Mouse (Mus musculus): Measurements from ENCODE around the gene Gm28035. TPM values are rescaled to one million over a fixed set of nuclear protein-coding genes. Genes with fewer than 3 reads are reported as not detected.

Gene Gm28035
- total RNA-seq (2021): 0.63 and 1.7 TPM in 2 replicates
- long read RNA-seq, experiment 1, partial matches to known transcripts: 4 of 6 reads
- long read RNA-seq, experiment 1, other reads (novel, unspliced or antisense): 2 of 6 reads
- long read RNA-seq, experiment 2, partial matches to known transcripts: 0 of 3 reads
- long read RNA-seq, experiment 2, other reads (novel, unspliced or antisense): 3 of 3 reads

- no peak for DNase-seq
Observed at GRCm38 (mm10) chr2:30240267-30240666, at the start of gene Gm28035. Gene Gm28035 (plus strand): TSS chr2:30240567.

- DNase-seq: no peak
Observed at GRCm38 (mm10) chr2:30191790-30192580, 48.4 kb upstream of the Gm28035 start.

DNA sequence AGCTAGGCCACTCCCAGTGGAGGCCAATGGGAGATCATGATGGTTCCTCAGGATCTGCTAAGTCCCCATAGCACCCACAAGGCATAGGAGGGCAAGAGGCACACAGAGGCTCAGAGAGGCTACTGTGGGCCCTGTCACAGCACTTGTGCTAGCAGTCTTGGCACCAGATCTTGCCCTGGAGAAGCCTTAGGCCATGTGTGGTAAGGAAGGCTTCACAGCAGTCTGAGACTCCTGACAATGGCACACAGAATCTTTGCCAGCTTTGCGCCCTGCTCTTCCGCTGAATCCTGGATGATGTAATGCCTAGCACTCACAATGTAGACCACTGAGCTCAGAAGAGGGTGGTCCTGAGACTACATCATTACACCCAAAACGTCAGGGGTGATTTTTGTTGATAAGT is 45.7 kb upstream of the Gm28035 start:
- DNase-seq: no peak

DNA sequence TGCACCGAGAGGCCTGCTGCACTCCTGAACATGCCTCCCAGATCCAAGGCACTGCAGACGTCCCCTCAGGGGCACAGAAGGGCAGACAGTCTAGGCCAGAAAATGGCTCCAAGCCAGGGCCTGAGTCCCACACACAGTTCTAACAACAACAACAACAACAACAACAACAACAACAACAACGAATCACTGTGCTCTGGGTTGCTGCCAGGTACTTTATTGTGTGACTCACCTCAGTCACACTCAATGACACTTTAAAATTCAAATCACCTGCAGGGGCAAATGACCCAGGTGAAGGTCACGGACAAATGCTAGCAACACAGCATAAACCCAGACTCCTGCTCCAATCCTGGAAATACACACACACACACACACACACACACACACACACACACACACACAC is 42.3 kb upstream of the Gm28035 start:
- DNase-seq: no peak

DNA sequence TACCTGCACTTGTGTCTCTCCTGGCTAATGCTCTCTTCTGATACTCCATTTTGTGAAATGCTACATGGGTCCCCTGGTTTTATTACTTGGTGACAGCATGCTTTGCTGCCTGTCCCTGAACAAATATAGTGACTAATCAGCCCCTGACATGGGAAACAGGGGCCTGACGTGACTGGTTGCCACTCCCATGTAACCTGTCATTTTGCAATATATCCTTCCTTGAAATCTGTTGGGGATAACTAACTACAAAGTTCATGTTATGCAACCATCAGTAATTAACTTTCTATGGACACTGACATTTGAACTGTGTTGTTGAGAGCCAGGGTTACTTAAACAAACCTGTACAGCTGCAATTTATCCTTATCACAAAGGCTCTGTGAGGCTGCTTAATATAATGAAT is 40.4 kb upstream of the Gm28035 start:
- peak; percentile 33 for DNase-seq

- DNase-seq: no peak
Observed at GRCm38 (mm10) chr2:30200388-30200925, 39.9 kb upstream of the Gm28035 start.

DNA sequence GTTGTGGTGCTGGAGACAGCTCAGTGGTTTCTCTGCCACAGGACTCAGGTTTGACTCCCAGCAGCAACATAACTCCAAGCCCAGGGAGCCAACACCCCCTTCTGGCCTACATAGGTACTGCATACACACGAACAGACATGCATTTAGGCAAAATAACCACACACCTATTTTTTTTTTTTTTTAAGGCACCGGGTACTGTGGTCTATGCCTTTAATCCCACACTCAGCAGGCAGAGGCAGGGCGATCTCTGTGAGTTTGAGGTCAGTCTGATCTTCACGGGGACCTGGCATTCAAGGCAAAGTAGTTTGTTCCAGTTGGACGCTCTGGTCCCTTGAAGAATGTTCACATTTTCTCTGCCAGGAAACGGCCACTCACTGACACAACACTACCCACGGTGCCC is 36.9 kb upstream of the Gm28035 start:
- DNase-seq: peak; percentile 55

DNA sequence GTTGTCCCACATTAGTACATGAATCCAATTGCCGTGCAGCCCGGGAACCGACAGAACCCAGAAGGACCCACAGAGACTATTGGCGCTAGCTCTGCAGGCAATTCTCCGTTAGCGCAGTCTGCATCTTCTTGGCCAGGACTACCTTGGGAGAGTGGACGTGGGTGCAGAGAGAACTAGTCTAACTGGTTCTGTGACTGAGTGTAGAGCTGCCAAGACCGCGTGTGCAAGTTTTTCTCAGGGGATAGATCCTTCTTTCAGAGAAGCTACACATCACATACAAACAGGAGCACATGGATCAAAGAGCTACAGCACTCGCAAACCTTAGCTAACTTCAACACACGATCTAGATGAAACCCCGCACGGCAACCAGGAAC is 35.1 kb upstream of the Gm28035 start:
- peak; percentile 38 for DNase-seq

DNA sequence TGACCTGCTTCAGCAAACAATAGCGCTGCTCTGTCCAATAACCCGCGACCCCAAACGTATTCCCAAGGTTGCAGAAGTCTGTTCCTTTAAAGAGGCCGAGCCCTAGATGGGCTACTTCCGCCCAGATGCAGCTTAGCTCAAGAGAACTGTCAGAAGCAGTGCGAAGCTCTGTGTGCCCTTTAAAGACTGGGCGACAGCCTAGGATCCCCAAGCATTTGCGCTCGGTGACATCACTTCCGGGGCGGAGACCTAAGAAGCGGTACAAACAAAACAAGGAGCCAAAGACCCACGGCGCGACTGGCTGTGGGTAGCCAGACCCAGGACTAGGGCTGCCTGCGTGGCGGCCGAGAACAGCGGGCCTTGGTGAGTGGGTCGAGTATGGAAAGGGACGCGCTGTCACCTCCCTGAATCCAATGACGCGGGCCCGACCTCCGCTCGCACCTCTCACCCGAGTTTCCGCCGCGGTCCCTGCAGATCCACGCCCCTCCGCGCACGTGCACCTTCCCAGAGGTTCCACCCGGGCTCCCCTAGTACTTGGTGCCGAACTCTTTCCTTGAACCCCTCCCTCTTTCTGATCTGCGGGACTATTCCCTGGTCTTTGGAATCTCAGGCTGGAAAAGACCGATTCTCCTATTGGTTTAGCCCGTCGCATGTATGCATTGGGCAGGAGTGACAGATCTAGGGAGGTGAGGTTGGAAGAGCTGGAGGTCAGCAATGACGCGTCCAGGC is 34.6 kb upstream of the Gm28035 start, which contains the start of gene Kyat1:
TSS of gene Kyat1 (minus strand) at position 219 of the 729 bp plus-strand sequence.
- peak; percentile 96 for DNase-seq

GRCm38 (mm10) chr2:30207401-30207800 is 33.0 kb upstream of the Gm28035 start:
- no peak for DNase-seq

- no peak for DNase-seq
Observed at GRCm38 (mm10) chr2:30207886-30208285, 32.5 kb upstream of the Gm28035 start.

DNA sequence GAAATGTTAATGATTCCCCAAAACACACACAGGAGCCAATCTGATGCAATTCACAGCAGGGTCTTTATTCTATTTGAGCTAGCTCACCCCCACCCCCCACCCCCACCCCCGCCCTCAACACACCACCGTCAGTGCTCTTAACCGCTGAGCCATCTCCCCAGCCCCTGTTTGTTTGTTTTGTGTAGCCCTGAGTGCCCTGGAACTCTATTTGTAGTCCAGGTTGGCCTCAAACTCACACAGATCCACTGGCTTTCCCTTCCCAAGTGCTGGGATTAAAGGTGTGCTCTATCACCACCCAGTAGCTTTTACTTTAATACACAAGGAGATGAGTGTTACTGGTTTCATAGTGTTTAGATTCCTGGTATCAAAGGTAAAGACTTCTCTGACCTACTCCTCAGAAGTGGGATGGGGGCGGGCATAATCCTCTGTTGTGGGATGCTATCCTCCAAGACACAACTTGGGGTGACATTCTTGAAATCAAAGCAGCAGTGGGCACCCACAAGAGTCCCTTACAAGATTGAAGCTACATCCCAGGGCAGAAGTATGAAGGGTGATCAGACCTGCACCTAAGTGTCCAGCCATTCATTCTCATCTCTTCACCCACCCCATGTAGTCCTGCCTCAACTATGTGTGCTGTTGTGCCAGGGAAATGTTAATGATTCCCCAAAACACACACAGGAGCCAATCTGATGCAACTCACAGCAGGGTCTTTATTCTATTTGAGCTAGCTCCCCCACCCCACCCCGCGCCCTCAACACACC is 28.8 kb upstream of the Gm28035 start:
- no peak for DNase-seq

- DNase-seq: no peak
Observed at GRCm38 (mm10) chr2:30212169-30212545, 28.2 kb upstream of the Gm28035 start.

- peak; percentile 45 for DNase-seq
Observed at GRCm38 (mm10) chr2:30212951-30213350, 27.4 kb upstream of the Gm28035 start.

DNA sequence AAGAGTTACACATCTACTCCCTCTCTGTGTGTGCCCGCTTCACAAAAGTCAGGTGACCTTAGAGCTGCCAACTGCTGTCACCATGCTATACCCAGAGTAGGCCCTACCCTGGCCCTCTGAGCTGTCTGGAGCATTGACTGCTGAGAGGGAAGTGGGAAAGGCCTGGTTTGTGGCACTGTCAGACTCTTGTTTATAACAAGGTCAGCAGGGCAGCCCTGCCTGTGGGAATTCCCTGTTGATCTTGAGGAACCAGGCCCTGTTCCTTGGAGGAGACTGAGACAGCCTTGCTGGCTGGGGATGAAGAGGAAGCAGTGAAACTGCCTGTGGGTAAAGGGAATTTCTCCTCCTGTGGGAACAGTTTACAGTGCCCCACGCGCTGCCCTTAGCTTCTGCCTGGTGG is 25.6 kb upstream of the Gm28035 start:
- peak; percentile 36 for DNase-seq

- DNase-seq: no peak
Observed at GRCm38 (mm10) chr2:30215493-30215892, 24.9 kb upstream of the Gm28035 start.

DNA sequence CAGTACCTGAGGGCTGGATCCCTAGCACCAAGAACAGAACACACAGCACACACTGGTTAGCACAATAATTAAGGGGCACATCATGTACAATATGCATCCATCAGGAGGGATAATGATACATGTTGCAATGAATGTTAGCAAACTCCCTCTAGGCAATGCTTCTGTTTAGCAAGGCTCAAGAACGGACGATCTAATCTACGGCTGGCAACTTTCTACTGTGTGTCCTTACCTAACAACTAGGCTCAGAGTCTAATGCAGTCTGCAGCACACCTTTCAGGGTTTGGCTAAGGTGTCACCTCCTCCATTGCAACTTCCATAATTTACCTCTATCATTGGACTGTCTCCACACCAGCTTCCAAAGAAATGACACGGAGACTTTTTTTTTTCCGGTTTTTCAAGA is 24.1 kb upstream of the Gm28035 start:
- DNase-seq: no peak

- peak; percentile 2 for DNase-seq
Observed at GRCm38 (mm10) chr2:30235593-30235992, 4.8 kb upstream of the Gm28035 start.

DNA sequence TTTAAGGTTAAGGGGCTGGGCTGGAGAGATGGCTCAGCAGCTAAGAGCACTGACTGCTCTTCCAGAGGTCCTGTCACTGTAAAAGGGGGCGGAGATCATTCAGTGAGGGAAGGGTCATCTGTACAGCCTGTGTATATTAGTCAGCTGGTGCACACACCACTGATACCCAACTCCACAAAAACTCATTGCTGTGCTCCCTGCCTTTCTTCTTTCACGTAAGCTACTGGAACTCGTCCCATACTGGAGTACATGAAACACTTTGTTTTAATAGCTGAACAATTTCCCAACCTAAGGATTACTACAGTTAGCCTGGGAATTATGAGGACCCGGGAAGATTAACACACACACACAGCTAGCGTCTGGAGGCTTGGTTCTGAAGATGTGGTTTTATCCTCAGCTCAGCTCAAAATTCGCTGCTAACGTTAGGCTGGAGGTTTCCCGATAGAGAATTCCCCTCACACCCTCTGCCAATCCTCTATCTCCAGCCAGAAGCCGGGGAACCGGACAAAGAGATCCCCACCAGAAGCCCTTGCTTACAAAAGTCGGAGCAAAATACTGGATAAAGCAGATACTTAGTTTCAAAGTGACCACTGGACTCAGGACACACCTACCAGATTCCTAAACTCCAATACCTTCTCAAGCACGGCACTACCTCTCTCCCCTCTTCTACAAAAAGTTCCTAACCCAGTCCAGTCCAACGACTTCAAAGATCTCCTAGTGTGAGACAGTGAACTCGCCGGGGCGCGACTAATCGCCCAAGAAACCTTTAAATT is 3.8 kb upstream of the Gm28035 start:
- peak; percentile 29 for DNase-seq

GRCm38 (mm10) chr2:30237199-30237880 is 3.0 kb upstream of the Gm28035 start, which contains the start of gene Lrrc8a:
Gene Lrrc8a (plus strand): TSS chr2:30237715.
- peak; percentile 100 for DNase-seq

- DNase-seq: peak; percentile 88
Observed at GRCm38 (mm10) chr2:30237881-30238280, 2.5 kb upstream of the Gm28035 start.
